Mouse (Mus musculus): Measurements from ENCODE around the gene Qrich2. TPM values are rescaled to one million over a fixed set of nuclear protein-coding genes. Genes with fewer than 3 reads are reported as not detected.

The Qrich2 gene
- total and polyA plus RNA-seq, 3 experiments, result 0.23 TPM; not detected in 2

GRCm38 (mm10) chr11:116398348-116398677 is 67.7 kb downstream of the Qrich2 start:
- Histone ChIP-seq H3K36me3 (ENCODE audit: control insufficient read depth, insufficient read depth, low read length) (no peaks in the 10 kb centered on the region), H3K27ac (no peak overlapping the region), H3K79me2 (replicated peaks; ENCODE audit: control insufficient read depth, insufficient read depth, low read length) (no peaks in the 10 kb centered on the region), H3K27me3 (ENCODE audit: control insufficient read depth, insufficient read depth, low read length) (no peaks in the 10 kb centered on the region), H3K4me3 (no peak overlapping the region), H3K9ac (ENCODE audit: low read depth, low read length) (no peak overlapping the region), H3K4me1 (ENCODE audit: control insufficient read depth, insufficient read depth, low read length) (peaks cover 4% of the 10 kb centered on the region)
- TF ChIP-seq CTCF (IDR thresholded peaks at IDR 0.05) (no peak), POLR2A (IDR thresholded peaks at IDR 0.05; ENCODE audit: insufficient read depth, low read depth, low read length) (no peak), EP300 (IDR thresholded peaks at IDR 0.05; ENCODE audit: insufficient read depth, low read depth, low read length) (no peak)
- intact Hi-C loops (cut with DNase I), result loop anchor here (5.0 kb wide), 1 partner anchor 44 kb away; no protein-coding TSS in a partner anchor
- 88% methylated on average over 11 of the region's 11 CpGs for WGBS
- DNase-seq, result no peak

GRCm38 (mm10) chr11:116397517-116398347 is 68.3 kb downstream of the Qrich2 start:
- intact Hi-C loops (cut with DNase I), result loop anchor here (5.0 kb wide), 1 partner anchor 45 kb away; no protein-coding TSS in a partner anchor
- H3K4me3 ChIP-seq, result no peak overlapping the region
- no peaks in the 10 kb centered on the region for H3K36me3 ChIP-seq (ENCODE audit: control insufficient read depth, insufficient read depth, low read length)
- TF ChIP-seq POLR2A (IDR thresholded peaks at IDR 0.05; ENCODE audit: insufficient read depth, low read depth, low read length), result no peak
- TF ChIP-seq CTCF (IDR thresholded peaks at IDR 0.05), result no peak
- no peak for TF ChIP-seq EP300 (IDR thresholded peaks at IDR 0.05; ENCODE audit: insufficient read depth, low read depth, low read length)
- H3K27ac ChIP-seq, result no peak overlapping the region
- peaks cover 4% of the 10 kb centered on the region for H3K4me1 ChIP-seq (ENCODE audit: control insufficient read depth, insufficient read depth, low read length)
- no peak for DNase-seq
- WGBS, result 52% methylated on average over 8 of the region's 8 CpGs
- no peaks in the 10 kb centered on the region for H3K79me2 ChIP-seq (replicated peaks; ENCODE audit: control insufficient read depth, insufficient read depth, low read length)
- H3K27me3 ChIP-seq (ENCODE audit: control insufficient read depth, insufficient read depth, low read length), result no peaks in the 10 kb centered on the region
- no peak overlapping the region for H3K9ac ChIP-seq (ENCODE audit: low read depth, low read length)

- 96% methylated on average over 3 of the region's 3 CpGs for WGBS
- intact Hi-C loops (cut with DNase I), result loop anchor here (5.0 kb wide), 1 partner anchor 45 kb away; no protein-coding TSS in a partner anchor
These were observed 69.1 kb downstream of the Qrich2 start for GRCm38 (mm10) chr11:116396934-116397330.

GRCm38 (mm10) chr11:116396276-116396933 is 69.6 kb downstream of the Qrich2 start:
- no peaks in the 10 kb centered on the region for H3K79me2 ChIP-seq (replicated peaks; ENCODE audit: control insufficient read depth, insufficient read depth, low read length)
- no peak overlapping the region for H3K9ac ChIP-seq (ENCODE audit: low read depth, low read length)
- intact Hi-C loops (cut with DNase I), result loop anchor here (5.0 kb wide), 1 partner anchor 46 kb away; no protein-coding TSS in a partner anchor
- WGBS, result 60% methylated on average over 11 of the region's 11 CpGs
- peak overlapping the region; percentile 36 for H3K27ac ChIP-seq
- no peaks in the 10 kb centered on the region for H3K36me3 ChIP-seq (ENCODE audit: control insufficient read depth, insufficient read depth, low read length)
- TF ChIP-seq CTCF (IDR thresholded peaks at IDR 0.05), result no peak
- 0 out of 2 replicates have a peak, but pooled peaks have one; percentile 25 for TF ChIP-seq EP300 (IDR thresholded peaks at IDR 0.05; ENCODE audit: insufficient read depth, low read depth, low read length)
- no peak overlapping the region for H3K4me3 ChIP-seq
- peaks cover 4% of the 10 kb centered on the region for H3K4me1 ChIP-seq (ENCODE audit: control insufficient read depth, insufficient read depth, low read length)
- no peak for DNase-seq
- no peaks in the 10 kb centered on the region for H3K27me3 ChIP-seq (ENCODE audit: control insufficient read depth, insufficient read depth, low read length)

More at GRCm38 (mm10) chr11:116396934-116397330, 69.1 kb downstream of the Qrich2 start:
- TF ChIP-seq POLR2A (IDR thresholded peaks at IDR 0.05; ENCODE audit: insufficient read depth, low read depth, low read length), result no peak
- no peak for TF ChIP-seq CTCF (IDR thresholded peaks at IDR 0.05)
- Histone ChIP-seq H3K36me3 (ENCODE audit: control insufficient read depth, insufficient read depth, low read length) (no peaks in the 10 kb centered on the region), H3K4me3 (no peak overlapping the region), H3K27ac (no peak overlapping the region), H3K9ac (ENCODE audit: low read depth, low read length) (no peak overlapping the region), H3K79me2 (replicated peaks; ENCODE audit: control insufficient read depth, insufficient read depth, low read length) (no peaks in the 10 kb centered on the region), H3K27me3 (ENCODE audit: control insufficient read depth, insufficient read depth, low read length) (no peaks in the 10 kb centered on the region), H3K4me1 (ENCODE audit: control insufficient read depth, insufficient read depth, low read length) (peaks cover 4% of the 10 kb centered on the region)
- DNase-seq, result no peak

- H3K27me3 ChIP-seq (ENCODE audit: control insufficient read depth, insufficient read depth, low read length), result no peaks in the 10 kb centered on the region
- peaks cover 4% of the 10 kb centered on the region for H3K4me1 ChIP-seq (ENCODE audit: control insufficient read depth, insufficient read depth, low read length)
- no peak for DNase-seq
- no peaks in the 10 kb centered on the region for H3K79me2 ChIP-seq (replicated peaks; ENCODE audit: control insufficient read depth, insufficient read depth, low read length)
- H3K4me3 ChIP-seq, result no peak overlapping the region
- H3K27ac ChIP-seq, result peak overlapping the region; percentile 45
- intact Hi-C loops (cut with DNase I), result loop anchor here (5.0 kb wide), 1 partner anchor 48 kb away; no protein-coding TSS in a partner anchor
- TF ChIP-seq EP300 (IDR thresholded peaks at IDR 0.05; ENCODE audit: insufficient read depth, low read depth, low read length) (no peak), CTCF (IDR thresholded peaks at IDR 0.05) (no peak), POLR2A (IDR thresholded peaks at IDR 0.05; ENCODE audit: insufficient read depth, low read depth, low read length) (no peak)
- 39% methylated on average over 4 of the region's 4 CpGs for WGBS
- no peaks in the 10 kb centered on the region for H3K36me3 ChIP-seq (ENCODE audit: control insufficient read depth, insufficient read depth, low read length)
- peak overlapping the region; percentile 56 for H3K9ac ChIP-seq (ENCODE audit: low read depth, low read length)
These were observed 71.3 kb downstream of the Qrich2 start for GRCm38 (mm10) chr11:116394769-116395168.

Other genes with a start within 250 kb of the Qrich2 start
- gene Evpl, start 228.2 kb downstream of the Qrich2 start, total RNA-seq (2021), result under 1 TPM; 0.39 to 0.50 TPM
- gene Evpl, start 228.2 kb downstream of the Qrich2 start, polyA plus RNA-seq (2012; rRNA removed), result 0.15 and 0.29 TPM in 2 replicates
- gene Srp68, start 192.0 kb downstream of the Qrich2 start, total RNA-seq (2021), result 10 to 100 TPM; 61.5 to 71.2 TPM
- gene Srp68, start 192.0 kb downstream of the Qrich2 start, polyA plus RNA-seq (2012; rRNA removed), result 40.0 and 50.7 TPM in 2 replicates
- not detected for gene Galr2, start 185.3 kb downstream of the Qrich2 start, total RNA-seq (2021)
- 0.18 and 0.32 TPM in 2 replicates for gene Galr2, start 185.3 kb downstream of the Qrich2 start, polyA plus RNA-seq (2012; rRNA removed)
- 10 to 100 TPM; 43.7 to 44.0 TPM for gene Exoc7, start 159.0 kb downstream of the Qrich2 start, total RNA-seq (2021)
- 28.0 and 29.7 TPM in 2 replicates for gene Exoc7, start 159.0 kb downstream of the Qrich2 start, polyA plus RNA-seq (2012; rRNA removed)
- not detected for gene Foxj1, start 130.8 kb downstream of the Qrich2 start, total RNA-seq (2021)
- gene Foxj1, start 130.8 kb downstream of the Qrich2 start, polyA plus RNA-seq (2012; rRNA removed), result 5.1 TPM in 1 of 2 replicates, not detected in the other
- gene Rnf157, start 53.2 kb downstream of the Qrich2 start, total RNA-seq (2021), result 1 to 10 TPM; 6.0 to 7.2 TPM
- 3.0 and 5.7 TPM in 2 replicates for gene Rnf157, start 53.2 kb downstream of the Qrich2 start, polyA plus RNA-seq (2012; rRNA removed)
- 10 to 100 TPM; 29.2 to 34.1 TPM for gene Ubald2, start 32.1 kb downstream of the Qrich2 start, total RNA-seq (2021)
- gene Ubald2, start 32.1 kb downstream of the Qrich2 start, polyA plus RNA-seq (2012; rRNA removed), result 45.5 and 80.1 TPM in 2 replicates
- gene Prpsap1, start 28.0 kb upstream of the Qrich2 start, total RNA-seq (2021), result 10 to 100 TPM; 28.9 to 30.0 TPM
- gene Prpsap1, start 28.0 kb upstream of the Qrich2 start, polyA plus RNA-seq (2012; rRNA removed), result 37.3 and 39.1 TPM in 2 replicates
- 1 to 10 TPM in 1 of 2 experiments, under 1 TPM in 1; 0.98 to 1.1 TPM for gene Sphk1, start 64.7 kb upstream of the Qrich2 start, total RNA-seq (2021)
- gene Sphk1, start 64.7 kb upstream of the Qrich2 start, polyA plus RNA-seq (2012; rRNA removed), result 3.2 and 3.3 TPM in 2 replicates
- 10 to 100 TPM; 24.8 to 36.3 TPM for gene Ube2o, start 115.2 kb upstream of the Qrich2 start, total RNA-seq (2021)
- 22.6 and 26.4 TPM in 2 replicates for gene Ube2o, start 115.2 kb upstream of the Qrich2 start, polyA plus RNA-seq (2012; rRNA removed)
- not detected for gene Aanat, start 120.2 kb upstream of the Qrich2 start, total RNA-seq (2021)
- not detected in 2 replicates for gene Aanat, start 120.2 kb upstream of the Qrich2 start, polyA plus RNA-seq (2012; rRNA removed)
- 10 to 100 TPM; 10.8 to 11.2 TPM for gene Rhbdf2, start 160.8 kb upstream of the Qrich2 start, total RNA-seq (2021)
- 19.2 and 22.3 TPM in 2 replicates for gene Rhbdf2, start 160.8 kb upstream of the Qrich2 start, polyA plus RNA-seq (2012; rRNA removed)
- 1 to 10 TPM; 1.1 to 1.3 TPM for gene Prcd, start 187.3 kb upstream of the Qrich2 start, total RNA-seq (2021)
- gene Prcd, start 187.3 kb upstream of the Qrich2 start, polyA plus RNA-seq (2012; rRNA removed), result 0.76 and 1.1 TPM in 2 replicates
- 10 to 100 TPM; 42.5 to 50.3 TPM for gene Cygb, start 188.1 kb upstream of the Qrich2 start, total RNA-seq (2021)
- gene Cygb, start 188.1 kb upstream of the Qrich2 start, polyA plus RNA-seq (2012; rRNA removed), result 55.0 and 66.1 TPM in 2 replicates